Mouse (Mus musculus) heart, postnatal 14 days (tissue): ENCODE data around the gene Rnase12. TPM values are rescaled to one million over a fixed set of nuclear protein-coding genes. Genes with fewer than 3 reads are reported as not detected.
A peak's percentile ranks its signal among the peaks of the same experiment; 100 is the strongest.
"Not testable (repeated sequence)": the region's sequence is repeated elsewhere in the genome, so short reads cannot be mapped to it uniquely, and the experiment has no call there.

Experiments
- DNase-seq, 2 experiments: peaks; one replicate each; pipeline ENCODE4 v3.0.0; 2021 to 2022
- intact Hi-C: fragments of 180-260 bp; cut with DNase I; formaldehyde crosslinking; loops from one replicate; pipeline ENCODE4 v1.15.1; 2025
- total RNA-seq, 2 experiments: library from RNA; stranded (reverse); gene quantifications; 2 replicates each; pipeline ENCODE4 v1.2.3; 2021

Rnase12 gene
- total RNA-seq, 2 experiments from 2014 or later, result not detected

GRCm38 (mm10) chr14:51035206-51035605, 22.3 kb downstream of the Rnase12 start:
- intact Hi-C loops, result no loop called here
- no peak for DNase-seq

DNA sequence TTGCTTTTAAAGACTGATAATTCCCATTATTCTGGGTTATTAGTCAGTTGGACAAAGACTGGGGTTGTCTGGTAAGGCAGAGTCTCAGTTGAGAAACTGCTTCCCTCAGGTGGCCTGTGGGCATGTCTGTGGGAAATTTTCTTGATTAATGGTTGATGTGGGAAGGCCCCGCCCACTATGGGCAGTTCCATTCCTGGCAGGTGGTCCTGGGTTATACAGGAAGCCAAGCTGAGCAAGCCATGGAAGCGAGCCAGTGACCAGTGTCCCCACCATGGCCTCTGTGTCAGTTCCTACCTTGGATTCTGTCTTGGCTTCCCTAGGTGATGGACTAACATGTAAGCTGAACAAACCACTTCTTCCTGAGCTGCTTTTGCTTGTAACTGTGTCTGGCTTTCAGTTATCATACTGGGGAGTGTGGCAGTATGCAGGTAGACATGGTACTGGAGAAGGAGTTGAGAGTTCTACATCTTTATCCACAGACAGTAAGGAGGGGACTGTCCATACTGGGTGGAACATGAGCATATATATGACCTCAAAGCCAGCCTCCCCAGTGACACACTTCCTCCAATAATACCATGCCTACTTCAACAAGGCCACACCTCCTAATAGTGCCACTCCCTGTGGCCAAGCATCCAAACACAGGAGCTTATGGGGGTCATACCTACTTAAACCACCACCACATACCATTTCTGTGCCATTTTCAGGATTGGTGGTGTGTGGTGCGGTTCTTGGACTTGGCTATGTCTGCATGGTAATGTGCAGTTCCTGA, 29.9 kb downstream of the Rnase12 start:
- no peak for DNase-seq
- intact Hi-C loops, result loop anchor here (2.0 kb wide), 2 partner anchors 35 to 69 kb away; no protein-coding TSS in a partner anchor

DNA sequence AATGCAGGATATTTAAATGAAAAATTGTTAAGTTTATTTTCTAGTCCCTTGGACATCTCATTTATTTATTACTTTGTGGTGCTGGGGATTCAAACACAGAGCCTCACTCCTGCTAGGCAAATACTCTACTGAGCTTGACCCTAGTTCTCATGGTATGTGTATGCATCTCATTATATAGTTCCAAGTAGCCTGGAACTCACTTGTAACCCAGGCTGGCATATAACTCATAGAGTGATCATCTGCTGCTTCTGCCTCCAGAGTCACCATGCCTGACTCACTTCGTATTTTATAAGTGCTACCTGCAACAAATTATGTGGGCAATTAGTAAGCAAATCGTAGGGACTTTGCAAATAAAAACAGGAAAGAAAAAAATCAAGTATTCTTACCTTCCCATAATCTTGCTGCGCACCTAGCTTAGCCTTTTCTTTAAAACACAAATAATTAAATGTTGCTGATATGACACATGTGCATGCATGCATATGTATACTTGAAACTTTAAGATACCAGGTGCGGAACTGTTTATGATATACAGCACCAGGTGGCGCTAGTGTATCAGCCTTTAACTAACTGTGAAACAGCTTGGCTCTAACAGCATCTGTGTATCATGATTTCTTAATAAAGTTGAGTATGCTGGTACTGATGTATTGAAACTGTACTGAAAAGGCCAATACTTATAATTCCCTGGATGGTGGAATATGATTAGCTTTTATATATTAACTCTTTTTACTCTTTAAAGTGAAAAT, 30.9 kb downstream of the Rnase12 start:
- DNase-seq, result peak; percentile 62 to 76
- intact Hi-C loops, result loop anchor here (2.0 kb wide), 2 partner anchors 36 to 70 kb away; no protein-coding TSS in a partner anchor

DNA sequence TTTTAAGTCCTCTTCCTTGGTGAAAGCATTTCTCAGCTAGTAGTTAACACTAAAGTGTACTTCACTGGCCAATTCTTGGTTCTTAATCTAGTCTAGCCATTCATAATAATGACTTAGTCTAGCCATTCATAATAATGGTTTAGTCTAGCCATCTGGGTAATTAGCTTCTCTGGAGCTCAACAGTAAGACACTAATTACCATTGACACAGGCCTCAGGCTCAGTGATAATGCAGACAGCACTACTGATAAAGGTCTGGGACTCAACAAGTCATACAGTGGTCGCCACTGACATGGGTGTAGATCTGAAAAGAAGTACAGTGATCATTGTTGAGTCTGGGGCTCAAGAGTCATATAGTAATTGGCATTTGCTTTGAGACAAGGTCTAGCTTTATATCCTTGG, 32.6 kb downstream of the Rnase12 start:
- no peak for DNase-seq
- intact Hi-C loops, result no loop called here

DNA sequence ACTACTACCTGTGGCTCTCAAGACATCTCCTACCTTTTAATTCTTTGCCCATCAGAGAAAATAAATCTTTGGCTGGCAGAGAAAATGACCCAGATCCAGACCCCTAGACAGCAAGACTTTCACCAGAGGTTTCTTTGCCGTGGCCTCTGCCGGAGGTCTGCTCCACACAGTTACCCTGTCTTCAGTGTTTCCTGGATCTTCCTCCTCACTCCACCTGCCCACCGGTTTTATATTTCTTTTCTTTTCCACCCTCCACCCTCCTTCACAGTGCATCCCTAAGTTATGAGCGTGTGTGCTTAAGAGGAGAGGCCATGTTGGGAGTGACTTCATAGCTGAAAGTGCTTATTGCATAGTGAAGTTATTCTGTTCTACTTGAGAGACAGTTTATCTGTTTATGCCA, 34.0 kb downstream of the Rnase12 start:
- intact Hi-C loops, result loop anchor here (2.0 kb wide), 1 partner anchor 47 kb away; no protein-coding TSS in a partner anchor
- no peak for DNase-seq

GRCm38 (mm10) chr14:51017256-51017655, 40.2 kb downstream of the Rnase12 start:
- DNase-seq, result peak; percentile 23 to 56
- intact Hi-C loops, result no loop called here

GRCm38 (mm10) chr14:51015780-51016179, 41.7 kb downstream of the Rnase12 start:
- intact Hi-C loops, result no loop called here
- no peak for DNase-seq

DNA sequence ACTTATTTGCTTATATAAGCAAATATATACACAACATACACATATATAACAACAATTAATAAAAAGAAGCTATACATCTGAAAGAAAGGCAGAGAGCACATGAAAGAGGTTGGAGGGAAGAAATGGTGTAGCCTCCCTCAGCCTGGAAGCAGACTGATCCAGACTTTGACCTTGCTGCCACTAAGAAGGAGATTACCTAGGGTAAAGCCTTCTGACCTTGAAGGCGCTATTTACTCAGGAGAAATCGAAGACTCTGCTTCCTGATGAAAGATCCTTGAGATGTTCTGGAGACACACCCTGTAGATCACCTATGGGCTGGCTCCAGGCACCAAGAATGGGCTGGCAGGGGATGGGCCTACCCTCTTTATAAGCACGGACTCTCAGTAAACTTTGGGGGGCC, 42.7 kb downstream of the Rnase12 start:
- intact Hi-C loops, DNase-seq: not testable (repeated sequence)

DNA sequence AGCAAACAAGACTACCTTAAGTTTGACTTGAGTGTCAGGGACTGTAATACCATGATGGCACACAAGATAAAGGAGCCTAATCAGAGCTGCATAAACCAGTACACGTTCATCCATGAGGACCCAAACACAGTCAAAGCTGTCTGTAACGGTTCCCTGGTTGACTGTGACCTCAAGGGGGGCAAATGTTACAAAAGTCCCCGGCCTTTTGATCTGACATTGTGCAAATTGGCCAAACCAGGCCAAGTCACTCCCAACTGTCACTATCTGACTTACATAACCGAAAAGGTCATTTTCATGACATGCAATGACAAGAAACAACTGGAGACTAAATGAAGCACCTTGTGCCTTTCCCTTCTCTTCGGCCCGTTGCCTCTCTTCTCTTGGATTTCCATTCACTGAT, 47.9 kb downstream of the Rnase12 start:
- intact Hi-C loops, result no loop called here

GRCm38 (mm10) chr14:51008781-51009180, 48.7 kb downstream of the Rnase12 start:
- DNase-seq, result peak in 1 of 2 experiments; percentile 6
- intact Hi-C loops, result no loop called here

More for the DNA sequence above, 47.9 kb downstream of the Rnase12 start:
- DNase-seq, result no peak

- intact Hi-C loops, result no loop called here
- peak; percentile 64 to 73 for DNase-seq
These were observed 49.3 kb downstream of the Rnase12 start for GRCm38 (mm10) chr14:51007914-51008713.

DNA sequence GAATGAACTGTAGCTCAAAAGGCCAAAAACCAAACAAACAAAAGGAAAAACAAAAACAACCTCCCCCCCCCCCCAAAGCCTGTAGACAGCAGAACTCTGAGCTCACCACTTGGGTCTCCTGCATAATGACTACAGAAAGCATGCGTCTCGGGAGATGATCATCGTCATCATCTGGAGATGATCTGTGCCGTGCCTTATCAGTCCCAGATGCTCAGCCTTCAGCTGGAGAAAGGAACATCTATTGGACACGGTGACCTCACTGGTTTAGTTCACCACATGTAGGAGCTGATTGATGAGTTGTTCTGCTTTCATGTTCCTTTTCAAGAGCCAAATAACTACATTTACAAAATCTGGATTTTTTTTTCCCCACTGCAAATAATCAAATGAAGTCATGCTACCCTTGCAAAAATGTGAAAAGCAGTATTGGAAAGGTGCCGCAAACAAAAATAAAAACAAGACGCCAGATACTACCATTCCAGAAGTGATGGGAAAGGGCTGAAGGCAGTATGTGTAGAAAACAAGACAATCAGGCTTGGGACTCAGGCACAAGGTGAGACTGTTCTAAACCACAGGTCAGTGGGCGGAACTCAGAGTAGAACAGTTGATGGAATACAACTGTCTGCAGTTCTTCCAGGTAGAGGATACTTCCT, 50.2 kb downstream of the Rnase12 start, which contains the start of gene Rnase10:
Gene Rnase10 (plus strand): TSS at position 600 of the 650 bp plus-strand sequence.
- intact Hi-C loops, result no loop called here
- DNase-seq, result no peak

Other genes with a start within 250 kb of the Rnase12 start
- gene Ccnb1ip1, start 249.9 kb downstream of the Rnase12 start, total RNA-seq, result not detected
- 10 to 100 TPM; 13.3 to 14.1 TPM for gene Parp2, start 249.8 kb downstream of the Rnase12 start, total RNA-seq
- 10 to 100 TPM; 10.4 to 15.5 TPM for gene Tep1, start 187.1 kb downstream of the Rnase12 start, total RNA-seq
- gene Klhl33, start 160.2 kb downstream of the Rnase12 start, total RNA-seq, result 10 to 100 TPM; 14.5 to 22.5 TPM
- gene Osgep, start 132.8 kb downstream of the Rnase12 start, total RNA-seq, result 10 to 100 TPM; 59.4 to 63.9 TPM
- 10 to 100 TPM; 26.3 to 29.4 TPM for gene Apex1, start 132.7 kb downstream of the Rnase12 start, total RNA-seq
- 10 to 100 TPM; 19.2 to 21.8 TPM for gene Pip4p1, start 126.8 kb downstream of the Rnase12 start, total RNA-seq
- 10 to 100 TPM; 15.6 to 17.3 TPM for gene Pnp, start 126.6 kb downstream of the Rnase12 start, total RNA-seq
- 10 to 100 TPM; 11.1 to 13.0 TPM for gene Gm49342, start 113.1 kb downstream of the Rnase12 start, total RNA-seq
- gene Pnp2, start 101.7 kb downstream of the Rnase12 start, total RNA-seq, result 1 to 10 TPM in 1 of 2 experiments, under 1 TPM in 1; 0.39 to 1.2 TPM
- gene Rnase10, start 49.9 kb downstream of the Rnase12 start, total RNA-seq, result under 1 TPM in 1 of 2 experiments, not detected in 1; 0.22 TPM
- gene Rnase9, start 15.8 kb downstream of the Rnase12 start, total RNA-seq, result not detected
- not detected for gene Rnase11, start 7.5 kb downstream of the Rnase12 start, total RNA-seq
- gene Olfr750, start 16.8 kb upstream of the Rnase12 start, total RNA-seq, result not detected
- gene Rnase4, start 33.4 kb upstream of the Rnase12 start, total RNA-seq, result 10 to 100 TPM; 45.7 to 58.6 TPM
- gene Ang, start 33.5 kb upstream of the Rnase12 start, total RNA-seq, result 1 to 10 TPM; 5.8 to 6.5 TPM
- not detected for gene Eddm3b, start 56.8 kb upstream of the Rnase12 start, total RNA-seq
- 1 to 10 TPM in 1 of 2 experiments, under 1 TPM in 1; 0.43 to 1.1 TPM for gene Rnase6, start 66.2 kb upstream of the Rnase12 start, total RNA-seq
- not detected for gene Rnase1, start 89.1 kb upstream of the Rnase12 start, total RNA-seq
- gene Rnase2b, start 104.6 kb upstream of the Rnase12 start, total RNA-seq, result not detected
- gene Ang2, start 141.5 kb upstream of the Rnase12 start, total RNA-seq, result not detected
- gene Ear14, start 145.7 kb upstream of the Rnase12 start, total RNA-seq, result not detected
- not detected for gene Rnase2a, start 198.5 kb upstream of the Rnase12 start, total RNA-seq